Mouse (Mus musculus) MEL (cell line): Measurements from ENCODE around the gene Sri. TPM values are rescaled to one million over a fixed set of nuclear protein-coding genes. Genes with fewer than 3 reads are reported as not detected.
"Not testable (repeated sequence)": the region's sequence is repeated elsewhere in the genome, so short reads cannot be mapped to it uniquely, and the experiment has no call there.

Source experiments
- DNase-seq: peaks from one replicate; pipeline ENCODE4 v3.0.0; 2011; ENCODE audit warnings: low read depth, low spot score
- H3K27ac ChIP-seq: 2 replicates; pipeline ENCODE4 v1.5.1; 2012; ENCODE audit warnings: low read depth, mild to moderate bottlenecking, control low read depth, low read length, moderate library complexity; ENCODE audit not compliant: control insufficient read depth
- H3K27me3 ChIP-seq, 2 experiments: fragments of 150-350 bp in 1 of 2; sonication (generic) in 1 of 2; 2 replicates each; pipeline ENCODE4 v1.6.1; 2012; ENCODE audit warnings: low read length in 2 of 2, mild to moderate bottlenecking in 2 of 2, improper control_type of control experiment in 1 of 2, moderate library complexity in 1 of 2; ENCODE audit not compliant: insufficient read depth in 2 of 2, control insufficient read depth in 1 of 2
- H3K36me3 ChIP-seq, 2 experiments: 2 replicates each; pipeline ENCODE4 v1.6.1; 2012 to 2014; ENCODE audit warnings: low read length in 2 of 2, improper control_type of control experiment in 1 of 2, inconsistent platforms in 1 of 2, mild to moderate bottlenecking in 1 of 2; ENCODE audit not compliant: insufficient read depth in 2 of 2, control insufficient read depth in 1 of 2
- H3K4me1 ChIP-seq, 2 experiments: fragments of 150-350 bp in 1 of 2; sonication (generic) in 1 of 2; 2 replicates each; pipeline ENCODE4 v1.6.1; 2012; ENCODE audit warnings: low read length in 2 of 2, improper control_type of control experiment in 1 of 2, mild to moderate bottlenecking in 1 of 2; ENCODE audit not compliant: insufficient read depth in 2 of 2, control insufficient read depth in 1 of 2
- H3K4me3 ChIP-seq, 2 experiments: fragments of 150-350 bp in 1 of 2; sonication (generic) in 1 of 2; 2 replicates each; pipeline ENCODE4 v1.5.1; 2012; ENCODE audit warnings: low read depth in 2 of 2, low read length in 2 of 2, mild to moderate bottlenecking in 2 of 2, moderate library complexity in 2 of 2, control low read depth in 1 of 2, improper control_type of control experiment in 1 of 2; ENCODE audit not compliant: control insufficient read depth in 1 of 2, insufficient read depth in 1 of 2
- H3K79me2 ChIP-seq: 2 replicates; pipeline ENCODE4 v1.6.1; 2012; ENCODE audit warnings: mild to moderate bottlenecking, low read length, moderate library complexity; ENCODE audit not compliant: control insufficient read depth, poor library complexity, insufficient read depth
- H3K9ac ChIP-seq: 2 replicates; pipeline ENCODE4 v1.6.1; 2012; ENCODE audit warnings: low read depth, mild to moderate bottlenecking, control low read depth, low read length, moderate library complexity; ENCODE audit not compliant: control insufficient read depth, poor library complexity, severe bottlenecking
- H3K9me3 ChIP-seq: fragments of 150-350 bp; sonication (generic); replicated peaks from 2 replicates; pipeline ENCODE4 v1.6.1; 2012; ENCODE audit warnings: mild to moderate bottlenecking, low read length, improper control_type of control experiment, moderate library complexity; ENCODE audit not compliant: insufficient read depth
- E2F4 ChIP-seq: IDR thresholded peaks from 2 replicates; pipeline ENCODE4 v1.6.1; 2011; ENCODE audit warnings: low read depth, low read length, improper control_type of control experiment, borderline replicate concordance
- EP300 ChIP-seq, 2 experiments: IDR thresholded peaks; 2 replicates each; pipeline ENCODE4 v1.6.1; 2011; ENCODE audit warnings: improper control_type of control experiment in 2 of 2, low read length in 2 of 2, low read depth in 1 of 2, mild to moderate bottlenecking in 1 of 2
- GABPA ChIP-seq: IDR thresholded peaks from 2 replicates; pipeline ENCODE4 v1.6.1; 2012; ENCODE audit warnings: low read depth, mild to moderate bottlenecking, inconsistent platforms, low read length, improper control_type of control experiment, moderate library complexity
- HCFC1 ChIP-seq: IDR thresholded peaks from 2 replicates; pipeline ENCODE4 v1.6.1; 2012; ENCODE audit warnings: low read depth, mild to moderate bottlenecking, inconsistent platforms, low read length, improper control_type of control experiment, moderate library complexity
- JUND ChIP-seq: IDR thresholded peaks from 2 replicates; pipeline ENCODE4 v1.6.1; 2011; ENCODE audit warnings: low read depth, mild to moderate bottlenecking, improper control_type of control experiment, low read length
- KAT2A ChIP-seq: conservative IDR thresholded peaks from 2 replicates; pipeline ENCODE4 v1.6.1; 2012; ENCODE audit warnings: low read depth, low read length, improper control_type of control experiment, inconsistent platforms
- MAFK ChIP-seq: IDR thresholded peaks from 2 replicates; pipeline ENCODE4 v1.6.1; 2011; ENCODE audit warnings: low read depth, mild to moderate bottlenecking, low read length, improper control_type of control experiment, borderline replicate concordance
- MAX ChIP-seq: IDR thresholded peaks from 2 replicates; pipeline ENCODE4 v1.6.1; 2011; ENCODE audit warnings: low read length, improper control_type of control experiment
- MXI1 ChIP-seq: IDR thresholded peaks from 2 replicates; pipeline ENCODE4 v1.6.1; 2011; ENCODE audit warnings: mild to moderate bottlenecking, low read depth, low read length, improper control_type of control experiment
- MYB ChIP-seq: IDR thresholded peaks from 2 replicates; pipeline ENCODE4 v1.6.1; 2011; ENCODE audit warnings: mild to moderate bottlenecking, low read depth, low read length, improper control_type of control experiment
- MYC ChIP-seq: IDR thresholded peaks from 2 replicates; pipeline ENCODE4 v1.6.1; 2011; ENCODE audit warnings: low read depth, mild to moderate bottlenecking, low read length, improper control_type of control experiment, moderate library complexity
- RAD21 ChIP-seq: IDR thresholded peaks from 2 replicates; pipeline ENCODE4 v1.6.1; 2011; ENCODE audit warnings: mild to moderate bottlenecking, low read depth, low read length, improper control_type of control experiment
- TAL1 ChIP-seq: IDR thresholded peaks from 2 replicates; pipeline ENCODE4 v1.6.1; 2012; ENCODE audit warnings: mild to moderate bottlenecking, inconsistent platforms, low read length, moderate library complexity, mixed read lengths
- TBP ChIP-seq: IDR thresholded peaks from 2 replicates; pipeline ENCODE4 v1.8.0; 2011; ENCODE audit warnings: low read depth, low read length, improper control_type of control experiment
- UBTF ChIP-seq: IDR thresholded peaks from 2 replicates; pipeline ENCODE4 v1.6.1; 2012; ENCODE audit warnings: low read depth, mild to moderate bottlenecking, inconsistent platforms, low read length, improper control_type of control experiment, moderate library complexity, borderline replicate concordance; ENCODE audit not compliant: insufficient read depth
- USF1 ChIP-seq: IDR thresholded peaks from 2 replicates; pipeline ENCODE4 v1.6.1; 2014; ENCODE audit warnings: low read depth, mild to moderate bottlenecking, inconsistent platforms, low read length, improper control_type of control experiment, moderate library complexity
- polyA plus RNA-seq, 2 experiments: library from polyadenylated mRNA; stranded (reverse) in 1 of 2; unstranded in 1 of 2; fragments of >175 nt in 1 of 2; fragments of >200 nt in 1 of 2; gene quantifications; 2 replicates each; pipeline versions ENCODE4 v1.2.1 to v1.2.4; 2012; ENCODE audit warnings: low replicate concordance in 2 of 2, low read depth in 1 of 2; ENCODE audit not compliant: insufficient read length in 2 of 2, insufficient read depth in 1 of 2, missing spikeins in 1 of 2
- total RNA-seq: library from RNA; depleted of rRNA; stranded (reverse); fragments of 300-350 nt; gene quantifications from 2 replicates; pipeline ENCODE4 v1.2.3, GENCODE M21; 2012

Sri gene
- total and polyA plus RNA-seq, 3 experiments: 115 to 124 TPM; not detected in 1

DNA sequence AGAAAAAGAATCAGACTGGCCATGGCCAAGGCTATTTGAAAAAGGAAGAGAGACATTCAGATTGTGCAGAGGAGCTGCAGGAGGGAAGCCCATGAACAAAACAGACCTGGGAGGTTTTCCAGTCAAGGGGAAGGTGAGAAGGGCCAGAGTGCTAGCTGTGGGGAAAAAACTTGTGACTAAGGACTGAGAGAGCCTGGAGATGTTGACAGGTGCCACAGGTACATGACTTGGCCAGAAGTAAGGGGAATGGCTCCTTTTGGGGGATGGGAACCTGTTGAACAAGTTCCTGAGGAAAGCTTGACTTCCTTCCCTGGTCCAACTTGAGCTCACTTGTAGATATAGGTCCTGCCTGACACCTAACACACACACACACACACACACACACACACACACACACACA is 43.1 kb upstream of the Sri start:
- no peak overlapping the region for H3K27ac ChIP-seq
- no peaks in the 10 kb centered on the region for H3K79me2 ChIP-seq
- no peaks in the 10 kb centered on the region for H3K9me3 ChIP-seq
- H3K36me3 ChIP-seq: no peaks in the 10 kb centered on the region
- H3K27me3 ChIP-seq: no peaks in the 10 kb centered on the region
- no peak overlapping the region for H3K4me3 ChIP-seq
- TF ChIP-seq TBP (no peak), TAL1 (no peak), KAT2A (no peak), RAD21 (no peak), MAFK (no peak), JUND (no peak), E2F4 (no peak), MYC (no peak)
- TF ChIP-seq, all 39 proteins: peak for 0
- DNase-seq: no peak
- Histone ChIP-seq H3K9ac (no peak overlapping the region), H3K4me1 (no peaks in the 10 kb centered on the region)

DNA sequence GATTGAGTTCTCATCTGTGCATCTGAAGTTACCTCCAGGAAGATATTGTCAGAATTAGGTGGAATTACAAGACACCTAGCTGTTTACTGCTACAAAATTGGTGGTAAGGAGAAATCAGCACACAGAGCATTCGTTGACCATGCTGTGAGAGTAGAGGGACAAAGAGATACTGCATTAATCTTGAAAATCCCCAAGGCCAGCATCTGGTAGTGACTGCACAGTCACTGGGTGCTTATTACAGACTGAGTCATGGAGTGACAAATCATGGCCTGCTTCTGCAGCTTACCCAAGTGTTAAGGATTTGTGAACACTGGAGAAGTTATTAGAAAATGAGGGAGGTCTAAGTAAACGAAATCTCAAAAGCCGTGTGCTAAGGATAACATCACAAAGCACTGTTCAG is 32.6 kb upstream of the Sri start:
- H3K27ac ChIP-seq: no peak overlapping the region
- no peaks in the 10 kb centered on the region for H3K9me3 ChIP-seq
- H3K4me1 ChIP-seq: no peaks in the 10 kb centered on the region
- no peak overlapping the region for H3K4me3 ChIP-seq
- no peak overlapping the region for H3K9ac ChIP-seq
- H3K36me3 ChIP-seq: no peaks in the 10 kb centered on the region
- H3K27me3 ChIP-seq: no peaks in the 10 kb centered on the region
- H3K79me2 ChIP-seq: no peaks in the 10 kb centered on the region
- DNase-seq: no peak
- TF ChIP-seq GABPA (no peak), HCFC1 (no peak), JUND (no peak), MXI1 (no peak), MAX (no peak), MYB (no peak), USF1 (no peak), EP300 (IDR thresholded peaks at IDR 0.05; ENCODE audit: low read depth in 1 of 2, low read length in 2 of 2) (no peak), UBTF (no peak)

DNA sequence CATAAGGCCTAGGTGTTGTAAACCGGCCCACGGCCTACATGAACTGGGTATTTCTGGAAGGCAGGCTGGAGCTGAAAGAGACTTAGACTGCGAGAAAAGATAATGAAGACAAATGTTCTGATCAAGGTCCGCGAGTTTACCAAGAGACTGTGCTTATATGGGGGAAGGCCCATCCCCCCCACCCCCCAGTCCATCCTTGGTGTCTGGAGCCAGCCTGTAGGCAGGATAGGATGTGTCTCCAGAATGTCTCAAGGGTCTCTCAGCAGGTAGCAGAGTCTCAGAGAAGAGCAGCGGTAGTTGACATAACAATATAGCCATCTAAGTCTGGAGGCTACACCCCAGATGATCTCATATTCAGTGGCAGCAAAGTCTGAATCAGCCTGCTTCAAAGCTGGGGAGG is 11.3 kb upstream of the Sri start:
- not testable (repeated sequence) for H3K4me3 ChIP-seq, H3K27me3 ChIP-seq, H3K27ac ChIP-seq, H3K9me3 ChIP-seq, H3K9ac ChIP-seq, H3K79me2 ChIP-seq, DNase-seq, H3K4me1 ChIP-seq, H3K36me3 ChIP-seq
